Mouse (Mus musculus) heart, embryonic 13.5 days (tissue): ENCODE results near the gene Arhgef10l. TPM values are rescaled to one million over a fixed set of nuclear protein-coding genes. Genes with fewer than 3 reads are reported as not detected.
A peak's percentile ranks its signal among the peaks of the same experiment; 100 is the strongest.

Source experiments
- ATAC-seq: fragments of 200-750 bp; cut with Nextera tagmentation; 2 replicates; pipeline ENCODE4 v1.8.0; 2017; ENCODE audit warnings: moderate TSS enrichment; ENCODE audit not compliant: insufficient number of reproducible peaks, low FRiP score, low TSS enrichment; ENCODE audit errors: extremely low read depth
- H3K27ac ChIP-seq: fragments of 300-500 bp; sonication (generic); replicated peaks from 2 replicates; pipeline ENCODE4 v1.5.1; 2015; ENCODE audit warnings: moderate library complexity, mild to moderate bottlenecking, inconsistent platforms
- H3K27me3 ChIP-seq: fragments of 300-500 bp; sonication (generic); replicated peaks from 2 replicates; pipeline ENCODE4 v1.6.1; 2015; ENCODE audit warnings: mild to moderate bottlenecking, inconsistent platforms
- H3K36me3 ChIP-seq: fragments of 300-500 bp; sonication (generic); 2 replicates; pipeline ENCODE4 v1.6.1; 2015; ENCODE audit warnings: mild to moderate bottlenecking, inconsistent platforms
- H3K4me1 ChIP-seq: fragments of 300-500 bp; sonication (generic); 2 replicates; pipeline ENCODE4 v1.6.1; 2015; ENCODE audit warnings: inconsistent platforms
- H3K4me2 ChIP-seq: fragments of 300-500 bp; sonication (generic); 2 replicates; pipeline ENCODE4 v1.6.1; 2015; ENCODE audit warnings: inconsistent platforms, mild to moderate bottlenecking, moderate library complexity
- H3K4me3 ChIP-seq: fragments of 300-500 bp; sonication (generic); 2 replicates; pipeline ENCODE4 v1.5.1; 2015; ENCODE audit warnings: moderate library complexity, mild to moderate bottlenecking, inconsistent platforms
- H3K9ac ChIP-seq: fragments of 300-500 bp; sonication (generic); 2 replicates; pipeline ENCODE4 v1.6.1; 2015; ENCODE audit warnings: inconsistent platforms, mild to moderate bottlenecking, moderate library complexity
- H3K9me3 ChIP-seq: fragments of 300-500 bp; sonication (generic); 2 replicates; pipeline ENCODE4 v1.6.1; 2016; ENCODE audit warnings: inconsistent platforms
- WGBS: fragments of 180-500 bp; shearing (Covaris S2); methylation state at CpG from one replicate; pipeline ENCODE4 v1.1.7; 2015; ENCODE audit warnings: mixed read lengths; 5-methylcytosine and 5-hydroxymethylcytosine counted together
- polyA plus RNA-seq: library from polyadenylated mRNA; unstranded; fragments of >200 nt; fragmentation: Nextera tagmentation; extraction: Ambion mirVana; gene quantifications from 2 replicates; pipeline ENCODE4 v1.2.1, GENCODE M21; 2015

The Arhgef10l gene
- polyA plus RNA-seq, 1 experiment from 2014 or later = 18.2 TPM

DNA sequence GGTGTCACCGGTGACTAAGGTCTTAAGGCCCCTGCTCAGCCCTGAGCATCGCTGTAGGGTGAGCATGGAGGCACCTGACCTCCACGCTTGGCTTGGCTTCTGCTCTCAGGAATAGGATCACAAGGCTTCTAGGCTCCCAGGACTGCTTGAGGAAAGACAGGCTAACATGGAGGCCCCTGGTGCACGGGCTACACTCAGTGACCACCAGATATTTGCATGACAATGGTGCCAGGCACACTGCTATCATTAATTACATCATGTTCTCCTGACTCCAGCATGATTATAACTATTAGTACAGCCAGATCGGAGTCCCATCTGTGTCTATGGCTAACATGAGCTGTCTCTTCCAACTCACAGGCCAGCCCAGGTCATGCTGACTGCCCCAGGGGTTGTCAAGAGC is 51.3 kb downstream of the Arhgef10l start:
- Histone ChIP-seq H3K4me3 (no peak overlapping the region), H3K27ac (no peak overlapping the region), H3K9ac (no peak overlapping the region), H3K27me3 (no peaks in the 10 kb centered on the region), H3K36me3 (peaks cover 25% of the 10 kb centered on the region), H3K9me3 (no peaks in the 10 kb centered on the region), H3K4me1 (peaks cover 65% of the 10 kb centered on the region), H3K4me2 (no peak overlapping the region)
- WGBS = 82% methylated on average over 5 of the region's 5 CpGs
- no peak for ATAC-seq

DNA sequence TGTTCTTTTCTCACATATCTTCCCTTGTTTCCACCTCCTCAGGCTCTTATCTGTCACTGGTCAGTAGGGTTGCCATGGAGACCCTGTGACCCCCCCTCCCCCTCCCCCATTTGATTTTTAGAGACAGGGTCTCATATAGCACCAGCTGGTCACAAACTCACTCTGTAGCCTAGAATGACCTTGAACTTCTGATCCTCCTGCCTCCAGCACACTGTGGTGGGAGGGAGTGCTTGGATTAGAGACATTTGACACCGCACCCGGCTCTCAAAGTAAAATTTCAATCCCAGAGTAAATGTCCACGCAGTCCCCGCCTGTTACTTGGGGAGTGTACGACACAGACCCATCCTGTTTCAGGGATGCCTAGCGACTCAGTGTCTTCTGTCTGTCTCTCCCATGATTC is 51.7 kb downstream of the Arhgef10l start:
- 76% methylated on average over 6 of the region's 6 CpGs for WGBS
- no peaks in the 10 kb centered on the region for H3K9me3 ChIP-seq
- no peak overlapping the region for H3K9ac ChIP-seq
- peaks cover 28% of the 10 kb centered on the region for H3K36me3 ChIP-seq
- no peak overlapping the region for H3K4me2 ChIP-seq
- no peaks in the 10 kb centered on the region for H3K27me3 ChIP-seq
- no peak overlapping the region for H3K27ac ChIP-seq
- H3K4me3 ChIP-seq = no peak overlapping the region
- ATAC-seq = no peak
- H3K4me1 ChIP-seq = peaks cover 65% of the 10 kb centered on the region

DNA sequence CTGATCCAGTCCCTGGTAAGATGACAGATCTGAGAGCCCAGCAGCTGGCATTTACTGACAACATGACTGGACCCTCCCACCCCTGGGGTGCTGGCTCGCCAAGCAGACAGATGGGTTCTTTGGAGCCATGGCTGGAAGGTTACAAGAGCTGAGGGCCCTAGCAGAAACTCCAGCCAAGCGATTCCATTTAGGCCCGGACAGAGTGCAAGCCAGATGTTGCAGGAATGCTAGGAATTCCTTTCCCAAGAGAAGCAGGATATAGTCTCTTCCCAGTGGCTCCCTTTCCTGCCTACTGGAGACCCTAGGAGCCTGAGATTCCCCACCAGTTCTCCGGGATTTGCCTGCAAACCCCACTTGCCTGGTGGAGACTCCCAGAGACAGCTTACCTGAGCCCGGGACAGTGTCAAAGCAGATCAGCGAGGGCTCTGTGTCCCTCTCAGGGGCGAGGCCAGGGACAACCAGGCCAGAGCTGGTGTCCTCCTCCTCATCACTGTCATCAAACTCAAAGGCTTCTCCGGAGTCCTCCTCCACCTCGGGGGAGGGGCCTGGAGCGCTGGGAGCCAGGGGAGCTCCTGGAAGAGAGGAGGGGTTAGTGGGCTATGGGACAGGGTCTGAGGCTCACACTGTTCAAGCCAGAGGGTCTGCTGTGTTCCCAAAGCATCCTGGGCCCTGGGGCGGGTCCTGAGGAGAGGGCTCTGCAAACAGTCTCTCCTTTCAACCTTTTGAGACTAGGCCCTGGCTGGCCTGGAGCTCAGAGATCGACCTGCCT is 54.8 kb downstream of the Arhgef10l start:
- ATAC-seq = no peak
- H3K4me2 ChIP-seq = peak overlapping the region; percentile 13; the same call in 1 of the 2 replicates
- peaks cover 54% of the 10 kb centered on the region for H3K36me3 ChIP-seq
- no peaks in the 10 kb centered on the region for H3K27me3 ChIP-seq
- H3K4me1 ChIP-seq = peaks cover 40% of the 10 kb centered on the region
- H3K4me3 ChIP-seq = no peak overlapping the region
- peak overlapping the region; percentile 68 for H3K27ac ChIP-seq
- 15% methylated on average over 12 of the region's 12 CpGs for WGBS
- H3K9ac ChIP-seq = peak overlapping the region; percentile 38; the same call in 1 of the 2 replicates
- no peaks in the 10 kb centered on the region for H3K9me3 ChIP-seq

DNA sequence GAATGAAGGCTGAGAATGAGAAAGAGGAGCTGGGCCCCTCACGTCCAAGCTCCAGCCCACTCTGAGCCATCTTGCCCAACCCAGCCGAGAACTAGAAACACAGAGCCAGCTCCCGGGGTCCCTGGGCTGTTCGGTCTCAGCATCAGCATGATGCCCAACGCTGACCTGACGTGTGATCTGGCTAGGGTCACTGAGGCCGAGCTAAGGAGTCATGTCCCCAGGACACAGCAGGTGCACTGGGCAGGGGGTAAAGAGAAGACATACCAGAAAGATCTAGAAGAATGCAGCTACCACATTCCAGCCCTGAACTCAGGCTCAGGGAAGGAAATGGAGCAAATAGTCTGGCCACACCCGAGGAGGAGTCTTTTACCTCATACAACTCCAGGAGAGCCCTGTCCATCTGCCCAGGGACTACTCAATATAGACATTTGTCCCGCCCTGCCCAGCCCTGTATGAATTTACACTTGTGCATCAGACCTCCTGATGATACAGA is 57.5 kb downstream of the Arhgef10l start:
- Histone ChIP-seq H3K9me3 (no peaks in the 10 kb centered on the region), H3K36me3 (peaks cover 50% of the 10 kb centered on the region), H3K27ac (no peak overlapping the region), H3K4me2 (no peak overlapping the region), H3K4me3 (no peak overlapping the region), H3K9ac (no peak overlapping the region), H3K4me1 (peaks cover 40% of the 10 kb centered on the region), H3K27me3 (no peaks in the 10 kb centered on the region)
- no peak for ATAC-seq
- WGBS = 76% methylated on average over 9 of the region's 9 CpGs

DNA sequence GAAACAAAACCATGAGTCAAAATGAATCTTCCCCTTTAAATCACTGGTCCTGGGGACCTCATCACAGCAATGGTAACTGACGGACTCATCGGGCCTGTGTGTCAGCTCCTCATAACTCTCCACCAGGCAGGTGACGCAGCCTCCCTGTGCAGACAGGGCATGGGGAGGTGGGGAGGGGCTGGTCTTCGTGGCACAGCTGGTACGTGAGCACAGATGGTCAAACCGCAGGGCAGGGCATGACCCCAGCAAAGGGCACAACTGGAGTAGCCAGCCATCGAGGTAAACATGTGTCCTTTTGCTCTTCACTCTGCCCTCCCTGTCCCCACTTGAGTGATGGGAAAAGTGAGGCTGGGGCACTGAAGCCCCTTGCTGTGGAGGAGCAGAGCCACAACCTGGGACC is 59.0 kb downstream of the Arhgef10l start:
- Histone ChIP-seq H3K9ac (no peak overlapping the region), H3K4me1 (peaks cover 38% of the 10 kb centered on the region), H3K4me3 (no peak overlapping the region), H3K4me2 (no peak overlapping the region), H3K27me3 (no peaks in the 10 kb centered on the region), H3K27ac (no peak overlapping the region), H3K9me3 (no peaks in the 10 kb centered on the region), H3K36me3 (peaks cover 52% of the 10 kb centered on the region)
- no peak for ATAC-seq
- 83% methylated on average over 7 of the region's 7 CpGs for WGBS

DNA sequence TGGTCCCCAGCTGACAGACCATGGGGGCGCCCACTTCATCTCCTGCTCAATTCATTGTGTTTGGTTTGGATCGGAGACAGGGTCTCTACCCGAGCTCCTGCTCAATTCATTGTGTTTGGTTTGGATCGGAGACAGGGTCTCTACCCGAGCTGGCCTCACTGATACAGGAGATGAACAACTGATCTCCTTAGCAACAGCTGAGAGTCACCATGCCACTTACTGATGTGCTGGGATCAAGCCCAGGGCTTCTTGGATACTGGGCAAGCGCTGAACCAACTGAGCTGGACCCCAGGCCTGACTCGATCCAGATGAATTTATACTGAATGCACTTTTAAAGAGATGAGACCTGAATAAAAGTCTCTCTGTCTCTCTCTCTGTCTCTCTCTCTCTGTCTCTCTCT is 59.6 kb downstream of the Arhgef10l start:
- Histone ChIP-seq H3K9me3 (no peaks in the 10 kb centered on the region), H3K27me3 (no peaks in the 10 kb centered on the region), H3K4me1 (peaks cover 33% of the 10 kb centered on the region), H3K27ac (no peak overlapping the region), H3K4me3 (no peak overlapping the region), H3K36me3 (peaks cover 52% of the 10 kb centered on the region), H3K9ac (no peak overlapping the region), H3K4me2 (no peak overlapping the region)
- no peak for ATAC-seq
- WGBS = 65% methylated on average over 7 of the region's 7 CpGs

DNA sequence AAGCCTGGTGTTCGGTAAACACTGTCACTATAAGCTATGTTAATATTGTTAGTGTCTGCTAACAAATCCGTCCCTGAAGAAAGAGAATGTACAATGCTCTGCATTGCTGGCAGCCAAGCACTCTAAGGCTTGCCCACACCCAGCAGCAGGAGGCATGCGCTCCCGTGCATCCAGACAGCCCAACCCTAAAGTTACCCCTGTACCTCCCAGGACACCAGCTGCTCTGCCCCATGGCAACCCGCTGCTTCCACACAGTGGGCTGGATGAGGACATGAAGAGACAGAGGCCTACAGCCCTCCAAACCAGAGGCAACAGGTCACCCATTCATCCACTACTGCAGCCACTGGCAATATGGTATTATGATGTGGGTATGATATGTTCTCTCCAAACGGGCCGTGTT is 60.0 kb downstream of the Arhgef10l start:
- Histone ChIP-seq H3K4me1 (peaks cover 29% of the 10 kb centered on the region), H3K9ac (no peak overlapping the region), H3K36me3 (peaks cover 53% of the 10 kb centered on the region), H3K4me3 (no peak overlapping the region), H3K9me3 (no peaks in the 10 kb centered on the region), H3K27me3 (no peaks in the 10 kb centered on the region), H3K4me2 (no peak overlapping the region), H3K27ac (no peak overlapping the region)
- 77% methylated on average over 7 of the region's 7 CpGs for WGBS
- ATAC-seq = no peak

DNA sequence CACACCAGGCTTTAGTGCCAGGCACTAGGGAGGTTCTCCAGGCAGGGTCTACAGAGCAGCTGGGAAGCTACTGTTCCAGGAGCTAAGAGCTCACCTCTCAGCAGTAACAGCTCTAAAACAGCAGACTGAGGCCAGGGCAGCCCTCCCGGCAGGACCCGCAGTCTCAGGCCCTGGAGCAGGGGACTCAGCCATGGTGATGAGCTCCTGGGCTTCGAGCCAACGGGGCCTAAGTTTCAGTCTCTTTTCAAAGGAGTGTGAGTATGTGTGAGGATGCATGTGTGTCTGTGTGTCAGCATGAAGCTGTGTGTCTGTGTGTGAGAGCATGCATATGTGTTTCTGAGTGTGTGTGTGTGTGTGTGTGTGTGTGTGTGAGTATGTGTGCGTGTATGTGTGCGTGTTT is 60.6 kb downstream of the Arhgef10l start:
- ATAC-seq = no peak
- H3K9me3 ChIP-seq = no peaks in the 10 kb centered on the region
- H3K36me3 ChIP-seq = peaks cover 57% of the 10 kb centered on the region
- no peak overlapping the region for H3K27ac ChIP-seq
- no peak overlapping the region for H3K4me2 ChIP-seq
- 66% methylated on average over 6 of the region's 6 CpGs for WGBS
- H3K4me1 ChIP-seq = peaks cover 23% of the 10 kb centered on the region
- no peak overlapping the region for H3K4me3 ChIP-seq
- no peak overlapping the region for H3K9ac ChIP-seq
- H3K27me3 ChIP-seq = no peaks in the 10 kb centered on the region

DNA sequence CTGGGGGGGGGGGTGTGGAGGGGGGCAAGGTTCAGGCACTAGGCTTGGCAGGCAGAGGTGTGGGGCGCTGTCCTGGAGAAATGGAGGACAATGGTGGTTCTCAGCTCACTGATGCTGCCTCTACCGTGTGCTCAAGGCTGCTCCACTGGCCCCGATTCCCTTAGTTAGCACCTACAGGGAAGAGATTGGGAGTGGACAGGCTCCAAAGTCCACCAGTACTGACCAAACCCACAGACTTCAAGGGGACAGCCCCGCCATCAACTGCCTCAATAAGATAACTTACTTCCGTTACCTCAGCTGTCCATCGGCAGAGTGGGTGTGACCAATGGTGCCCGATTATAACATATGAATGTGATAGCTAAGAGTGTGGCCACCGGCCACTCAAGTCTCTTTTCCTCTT is 61.3 kb downstream of the Arhgef10l start:
- Histone ChIP-seq H3K4me2 (no peak overlapping the region), H3K4me1 (peaks cover 20% of the 10 kb centered on the region; the same call in 1 of the 2 replicates), H3K4me3 (no peak overlapping the region), H3K9ac (no peak overlapping the region), H3K36me3 (peaks cover 57% of the 10 kb centered on the region), H3K9me3 (no peaks in the 10 kb centered on the region), H3K27me3 (no peaks in the 10 kb centered on the region), H3K27ac (no peak overlapping the region)
- no peak for ATAC-seq
- 88% methylated on average over 8 of the region's 8 CpGs for WGBS

DNA sequence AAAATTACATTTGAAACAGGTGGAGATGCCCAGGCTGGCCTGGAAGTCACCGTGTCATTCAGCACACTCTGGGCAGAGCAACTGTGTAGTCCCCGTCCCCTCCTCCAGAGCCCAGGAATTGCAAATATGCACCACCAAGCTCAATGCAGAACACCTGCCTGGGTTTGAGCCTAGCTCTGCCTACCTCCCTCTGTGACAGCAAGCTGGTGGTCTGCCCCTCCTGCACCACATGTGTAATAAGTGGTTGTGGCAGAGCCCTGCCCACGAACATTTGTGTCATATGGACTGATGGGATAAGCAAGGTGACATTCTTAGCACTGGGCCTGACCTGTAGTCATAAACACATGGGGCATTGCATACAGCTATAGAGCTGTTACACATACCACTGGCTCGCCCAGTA is 63.8 kb downstream of the Arhgef10l start:
- H3K9ac ChIP-seq = no peak overlapping the region
- no peaks in the 10 kb centered on the region for H3K27me3 ChIP-seq
- no peak overlapping the region for H3K4me3 ChIP-seq
- H3K4me2 ChIP-seq = no peak overlapping the region
- peaks cover 56% of the 10 kb centered on the region for H3K36me3 ChIP-seq
- no peak overlapping the region for H3K27ac ChIP-seq
- 57% methylated on average over 4 of the region's 4 CpGs for WGBS
- peaks cover 5% of the 10 kb centered on the region for H3K9me3 ChIP-seq
- ATAC-seq = no peak
- peaks cover 20% of the 10 kb centered on the region; the same call in 1 of the 2 replicates for H3K4me1 ChIP-seq

DNA sequence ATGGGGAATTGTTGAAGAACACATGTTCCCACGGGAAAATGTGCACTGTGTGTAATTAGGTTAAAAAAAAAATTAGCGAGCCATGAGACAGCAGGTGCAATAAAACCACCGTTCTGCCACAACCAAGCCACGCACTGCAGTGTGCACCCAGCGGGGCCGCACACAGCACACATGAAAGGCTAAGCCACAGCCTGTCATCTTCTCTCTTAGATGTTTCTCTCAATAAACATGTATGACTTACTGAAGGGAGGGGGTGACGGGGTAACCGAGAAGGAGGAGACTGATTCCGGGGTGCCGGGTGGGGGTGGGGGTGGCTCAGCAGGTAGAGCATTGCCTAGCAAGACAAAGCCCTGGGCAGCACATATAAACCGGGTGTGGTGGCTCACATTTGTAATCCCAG is 64.7 kb downstream of the Arhgef10l start:
- 81% methylated on average over 11 of the region's 11 CpGs for WGBS
- H3K9ac ChIP-seq = no peak overlapping the region
- no peak overlapping the region for H3K4me3 ChIP-seq
- no peak for ATAC-seq
- H3K27ac ChIP-seq = no peak overlapping the region
- peaks cover 18% of the 10 kb centered on the region; the same call in 1 of the 2 replicates for H3K4me1 ChIP-seq
- H3K27me3 ChIP-seq = no peaks in the 10 kb centered on the region
- peaks cover 10% of the 10 kb centered on the region for H3K9me3 ChIP-seq
- H3K4me2 ChIP-seq = no peak overlapping the region
- peaks cover 59% of the 10 kb centered on the region for H3K36me3 ChIP-seq

DNA sequence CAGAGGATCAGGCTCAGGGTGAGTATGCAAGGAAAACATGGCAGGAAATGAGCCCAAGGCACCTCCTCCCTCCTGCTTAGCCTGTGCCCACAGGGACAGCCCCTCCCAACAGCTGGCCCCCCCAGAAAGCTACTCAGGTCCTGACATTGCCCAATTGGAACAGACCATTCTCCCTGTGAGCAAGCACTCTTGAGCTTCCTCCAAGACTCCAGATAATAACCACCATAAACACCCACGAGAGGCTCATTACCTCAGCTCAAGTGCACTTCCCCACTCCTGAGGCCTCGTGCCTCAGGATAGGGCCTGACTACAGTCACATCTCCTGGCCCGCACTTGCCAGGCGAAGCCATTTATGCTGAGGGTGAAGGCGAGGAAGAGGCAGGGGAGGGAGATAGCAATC is 67.0 kb downstream of the Arhgef10l start:
- ATAC-seq = no peak
- H3K4me2 ChIP-seq = no peak overlapping the region
- H3K36me3 ChIP-seq = peaks cover 54% of the 10 kb centered on the region
- H3K9me3 ChIP-seq = peaks cover 12% of the 10 kb centered on the region
- H3K4me3 ChIP-seq = no peak overlapping the region
- no peak overlapping the region for H3K27ac ChIP-seq
- no peak overlapping the region for H3K9ac ChIP-seq
- H3K27me3 ChIP-seq = no peaks in the 10 kb centered on the region
- WGBS = 63% methylated on average over 5 of the region's 5 CpGs
- peaks cover 8% of the 10 kb centered on the region; the same call in 1 of the 2 replicates for H3K4me1 ChIP-seq
